Mouse (Mus musculus) heart, embryonic 12.5 days (tissue): ENCODE measurements at regions not wholly inside any gene's neighbourhood (a gene's known extent, or its start where the extent isn't known, plus 50 kb on each side); places are given as distances from the start of the nearest gene placed in this dataset.
A peak's percentile ranks its signal among the peaks of the same experiment; 100 is the strongest.

Experiments
- ATAC-seq: fragments of 200-750 bp; cut with Nextera tagmentation; 2 replicates; pipeline ENCODE4 v1.8.0; 2017; ENCODE audit warnings: moderate TSS enrichment, moderate library complexity; ENCODE audit not compliant: insufficient number of reproducible peaks, low FRiP score
- H3K27ac ChIP-seq: fragments of 300-500 bp; sonication (generic); 2 replicates; pipeline ENCODE4 v1.5.1; 2016; ENCODE audit warnings: mild to moderate bottlenecking, moderate library complexity; ENCODE audit not compliant: poor library complexity, severe bottlenecking
- H3K27me3 ChIP-seq: fragments of 300-500 bp; sonication (generic); replicated peaks from 2 replicates; pipeline ENCODE4 v1.6.1; 2016; ENCODE audit warnings: mild to moderate bottlenecking, moderate library complexity
- H3K36me3 ChIP-seq: fragments of 300-500 bp; sonication (generic); 2 replicates; pipeline ENCODE4 v1.6.1; 2016; ENCODE audit warnings: mild to moderate bottlenecking, moderate library complexity
- H3K4me1 ChIP-seq: fragments of 300-500 bp; sonication (generic); replicated peaks from 2 replicates; pipeline ENCODE4 v1.6.1; 2016; ENCODE audit warnings: mild to moderate bottlenecking
- H3K4me2 ChIP-seq: fragments of 300-500 bp; sonication (generic); 2 replicates; pipeline ENCODE4 v1.6.1; 2016; ENCODE audit warnings: mild to moderate bottlenecking, moderate library complexity
- H3K4me3 ChIP-seq: fragments of 300-500 bp; sonication (generic); 2 replicates; pipeline ENCODE4 v1.5.1; 2016; ENCODE audit warnings: mild to moderate bottlenecking
- H3K9ac ChIP-seq: fragments of 300-500 bp; sonication (generic); 2 replicates; pipeline ENCODE4 v1.6.1; 2016; ENCODE audit warnings: mild to moderate bottlenecking, moderate library complexity
- H3K9me3 ChIP-seq: fragments of 300-500 bp; sonication (generic); replicated peaks from 2 replicates; pipeline ENCODE4 v1.6.1; 2016; ENCODE audit warnings: mild to moderate bottlenecking, moderate library complexity
- WGBS: fragments of 180-500 bp; shearing (Covaris S2); methylation state at CpG from one replicate; pipeline ENCODE4 v1.1.7; 2016; 5-methylcytosine and 5-hydroxymethylcytosine counted together

- Histone ChIP-seq H3K9me3 (no peaks in the 10 kb centered on the region), H3K9ac (no peak overlapping the region), H3K36me3 (no peaks in the 10 kb centered on the region), H3K4me1 (peaks cover 4% of the 10 kb centered on the region), H3K4me2 (no peak overlapping the region), H3K27me3 (no peaks in the 10 kb centered on the region), H3K27ac (no peak overlapping the region), H3K4me3 (no peak overlapping the region)
- 82% methylated on average over 6 of the region's 6 CpGs for WGBS
- no peak for ATAC-seq
These were observed 87.1 kb upstream of the Gm10260 start for GRCm38 (mm10) chr13:97847561-97847960.

DNA sequence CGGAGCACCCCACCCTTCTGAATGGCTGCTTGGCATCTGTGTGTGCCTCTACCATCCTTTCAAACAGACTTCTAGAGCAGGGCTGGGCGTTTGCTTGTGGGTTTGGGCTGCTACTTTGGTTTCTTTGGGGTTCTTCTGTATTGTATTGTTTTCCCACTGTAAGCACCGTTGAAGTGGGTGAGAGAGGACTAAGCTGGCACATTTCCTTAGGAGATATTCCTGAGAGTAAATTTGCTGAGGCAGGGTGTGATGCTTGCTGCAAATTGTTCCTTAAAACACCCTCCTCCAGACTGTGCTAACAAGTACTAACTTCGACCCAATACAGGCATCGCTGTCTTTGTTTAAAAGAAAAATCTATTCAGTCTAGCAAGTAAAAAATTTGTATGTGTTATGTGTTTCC is 84.7 kb upstream of the Gm10260 start:
- ATAC-seq: no peak
- no peaks in the 10 kb centered on the region for H3K9me3 ChIP-seq
- H3K4me1 ChIP-seq: peaks cover 20% of the 10 kb centered on the region
- H3K4me2 ChIP-seq: no peak overlapping the region
- no peaks in the 10 kb centered on the region for H3K36me3 ChIP-seq
- no peaks in the 10 kb centered on the region; the same call in 1 of the 2 replicates for H3K27me3 ChIP-seq
- 84% methylated on average over 5 of the region's 5 CpGs for WGBS
- no peak overlapping the region for H3K9ac ChIP-seq
- H3K27ac ChIP-seq: no peak overlapping the region
- H3K4me3 ChIP-seq: no peak overlapping the region

DNA sequence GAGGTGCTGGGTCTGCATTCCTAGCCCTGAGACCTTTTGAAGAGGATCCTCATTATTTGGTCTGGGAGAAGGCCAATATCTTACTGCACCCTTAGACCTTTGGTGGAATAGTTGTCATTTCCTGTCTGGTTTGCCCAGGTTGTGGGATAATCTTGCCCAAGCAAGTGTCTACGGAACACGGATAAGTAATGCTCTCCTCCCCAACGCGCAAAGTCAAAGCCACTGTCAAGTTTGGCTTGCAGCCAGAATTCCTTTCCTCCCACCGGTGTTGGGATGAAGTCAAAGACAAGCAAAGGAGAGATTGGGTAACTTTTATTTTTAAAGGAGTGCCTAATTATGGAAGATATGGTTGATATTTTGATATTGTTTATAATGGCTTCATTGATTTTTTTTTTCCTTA is 82.4 kb upstream of the Gm10260 start:
- Histone ChIP-seq H3K27me3 (no peaks in the 10 kb centered on the region; the same call in 1 of the 2 replicates), H3K4me3 (no peak overlapping the region), H3K27ac (no peak overlapping the region), H3K4me2 (no peak overlapping the region), H3K9ac (no peak overlapping the region), H3K4me1 (peaks cover 23% of the 10 kb centered on the region), H3K9me3 (no peaks in the 10 kb centered on the region), H3K36me3 (no peaks in the 10 kb centered on the region)
- WGBS: 23% methylated on average over 5 of the region's 5 CpGs
- no peak for ATAC-seq

- Histone ChIP-seq H3K4me3 (no peak overlapping the region), H3K9ac (no peak overlapping the region), H3K36me3 (no peaks in the 10 kb centered on the region), H3K4me2 (no peak overlapping the region), H3K27me3 (no peaks in the 10 kb centered on the region; the same call in 1 of the 2 replicates), H3K9me3 (no peaks in the 10 kb centered on the region), H3K4me1 (peaks cover 30% of the 10 kb centered on the region), H3K27ac (no peak overlapping the region)
- WGBS: 54% methylated on average over 7 of the region's 7 CpGs
- ATAC-seq: no peak
These were observed 81.1 kb upstream of the Gm10260 start for GRCm38 (mm10) chr13:97841503-97841902.

DNA sequence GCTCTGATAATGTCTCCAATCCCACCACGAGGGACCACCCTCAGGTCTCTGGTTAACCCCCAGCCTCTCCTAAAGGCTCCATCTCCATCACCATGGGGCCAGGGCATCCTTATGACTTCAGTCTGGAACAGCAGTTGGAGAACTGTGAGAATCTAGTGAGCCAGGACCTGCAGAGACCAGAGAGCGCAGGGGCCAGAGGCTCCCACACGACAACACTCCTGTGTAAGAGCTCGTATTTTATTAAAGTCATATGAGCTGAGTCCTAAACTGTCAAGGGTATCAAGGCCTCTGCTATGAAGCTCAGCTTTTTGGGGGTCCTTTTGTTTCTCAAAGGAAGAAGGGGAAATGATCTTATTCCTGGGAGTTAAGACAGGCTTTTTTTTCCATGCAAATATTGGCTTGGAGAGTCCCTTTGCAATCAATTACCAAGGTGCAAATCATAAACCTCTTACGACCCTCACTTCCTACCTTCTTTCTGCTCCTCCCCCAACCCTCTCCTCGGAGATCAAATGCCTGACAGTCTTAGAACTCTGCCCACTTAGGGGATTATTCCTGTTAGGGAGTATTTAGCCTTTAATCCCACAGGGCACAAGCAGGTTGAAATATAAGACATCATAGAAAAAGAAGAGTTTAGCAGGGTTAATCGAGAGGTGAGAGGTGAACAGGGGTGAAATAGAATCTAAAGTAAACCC is 79.3 kb upstream of the Gm10260 start:
- no peak overlapping the region for H3K27ac ChIP-seq
- H3K9me3 ChIP-seq: no peaks in the 10 kb centered on the region
- no peak for ATAC-seq
- H3K9ac ChIP-seq: no peak overlapping the region
- no peaks in the 10 kb centered on the region; the same call in 1 of the 2 replicates for H3K27me3 ChIP-seq
- 51% methylated on average over 7 of the region's 7 CpGs for WGBS
- H3K4me1 ChIP-seq: peaks cover 30% of the 10 kb centered on the region
- H3K36me3 ChIP-seq: no peaks in the 10 kb centered on the region
- no peak overlapping the region for H3K4me3 ChIP-seq
- no peak overlapping the region for H3K4me2 ChIP-seq

- 30% methylated on average over 7 of the region's 7 CpGs for WGBS
- ATAC-seq: peak; percentile 67
- H3K9ac ChIP-seq: no peak overlapping the region
- H3K4me3 ChIP-seq: no peak overlapping the region
- no peaks in the 10 kb centered on the region for H3K36me3 ChIP-seq
- 0 out of 2 replicates have a peak overlapping the region, but pooled peaks have one; percentile 13 for H3K4me2 ChIP-seq
- H3K27ac ChIP-seq: 0 out of 2 replicates have a peak overlapping the region, but pooled peaks have one; percentile 2
- H3K9me3 ChIP-seq: no peaks in the 10 kb centered on the region
- peaks cover 26% of the 10 kb centered on the region for H3K4me1 ChIP-seq
- no peaks in the 10 kb centered on the region; the same call in 1 of the 2 replicates for H3K27me3 ChIP-seq
These were observed 77.1 kb upstream of the Gm10260 start for GRCm38 (mm10) chr13:97837443-97838000.

DNA sequence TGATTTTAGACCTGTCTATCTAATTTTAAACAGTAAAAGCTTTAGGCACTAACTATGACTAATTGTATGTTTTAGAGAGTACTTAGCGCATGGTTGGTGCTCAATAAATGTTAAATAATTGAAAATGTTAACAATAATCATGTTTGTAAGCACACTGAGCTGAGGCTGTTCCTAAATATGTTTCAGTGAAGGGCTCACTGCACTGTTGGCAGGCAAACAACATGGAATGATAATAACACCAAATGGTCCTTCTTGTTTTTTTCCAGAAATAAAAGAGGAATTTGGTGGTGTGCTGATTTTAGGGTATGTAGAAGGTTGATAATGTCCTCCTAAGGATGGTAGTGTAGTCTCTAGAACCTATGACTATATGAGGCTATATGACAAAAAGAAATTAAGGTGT is 72.0 kb upstream of the Gm10260 start:
- Histone ChIP-seq H3K27ac (no peak overlapping the region), H3K36me3 (no peaks in the 10 kb centered on the region), H3K27me3 (no peaks in the 10 kb centered on the region), H3K4me3 (no peak overlapping the region), H3K4me2 (no peak overlapping the region), H3K9me3 (no peaks in the 10 kb centered on the region), H3K9ac (no peak overlapping the region), H3K4me1 (peaks cover 4% of the 10 kb centered on the region)
- WGBS: 84% methylated on average over 1 of the region's 1 CpGs
- ATAC-seq: no peak

- no peak overlapping the region for H3K4me2 ChIP-seq
- H3K9ac ChIP-seq: no peak overlapping the region
- no peaks in the 10 kb centered on the region for H3K9me3 ChIP-seq
- no peaks in the 10 kb centered on the region for H3K27me3 ChIP-seq
- no peaks in the 10 kb centered on the region for H3K4me1 ChIP-seq
- H3K4me3 ChIP-seq: no peak overlapping the region
- no peak for ATAC-seq
- 81% methylated on average over 5 of the region's 5 CpGs for WGBS
- no peaks in the 10 kb centered on the region for H3K36me3 ChIP-seq
- no peak overlapping the region for H3K27ac ChIP-seq
These were observed 71.4 kb upstream of the Gm10260 start for GRCm38 (mm10) chr13:97831839-97832238.

- Histone ChIP-seq H3K4me2 (no peak overlapping the region), H3K9ac (no peak overlapping the region), H3K36me3 (no peaks in the 10 kb centered on the region), H3K4me1 (no peaks in the 10 kb centered on the region), H3K27ac (no peak overlapping the region), H3K4me3 (no peak overlapping the region), H3K27me3 (no peaks in the 10 kb centered on the region), H3K9me3 (no peaks in the 10 kb centered on the region)
- no peak for ATAC-seq
- WGBS: 64% methylated on average over 5 of the region's 5 CpGs
These were observed 69.1 kb upstream of the Gm10260 start for GRCm38 (mm10) chr13:97829558-97829957.

DNA sequence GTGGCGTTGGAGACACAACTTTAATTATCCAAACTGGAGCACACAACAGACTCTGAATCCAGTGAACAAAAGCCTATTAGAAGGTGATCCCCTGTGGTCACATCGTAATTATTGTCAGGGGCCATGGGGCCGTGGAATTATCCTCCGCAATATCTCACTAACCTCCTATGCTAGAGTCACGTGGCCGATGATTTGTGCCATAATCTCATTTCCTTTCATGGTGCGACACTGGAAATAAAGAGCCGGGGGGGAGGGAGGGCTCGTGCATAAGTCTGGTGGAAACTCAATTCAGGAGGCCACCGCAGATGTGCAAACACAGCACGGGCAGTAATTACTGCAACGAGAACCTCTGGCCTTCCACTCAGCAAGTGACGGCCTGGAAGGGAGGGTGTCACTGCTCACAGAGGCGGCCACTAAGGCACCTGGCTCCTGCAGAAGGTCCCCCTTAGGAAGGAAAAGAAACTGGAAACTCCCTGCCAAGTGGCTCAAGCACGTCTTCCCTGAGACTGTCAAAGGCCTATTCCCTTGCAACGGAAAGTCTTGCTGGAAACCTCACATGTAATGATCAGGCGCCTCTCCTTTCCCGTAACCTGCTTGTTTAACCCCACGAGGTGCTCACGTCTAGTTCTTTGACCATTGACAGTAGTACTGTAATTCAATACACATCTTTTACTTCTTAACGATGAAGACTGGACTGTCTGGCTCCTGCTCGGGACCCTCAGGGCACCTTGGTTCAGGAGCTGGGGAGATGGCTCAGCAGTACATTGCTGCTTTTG is 65.6 kb upstream of the Gm10260 start:
- peaks cover 6% of the 10 kb centered on the region for H3K4me1 ChIP-seq
- H3K9ac ChIP-seq: no peak overlapping the region
- ATAC-seq: no peak
- no peaks in the 10 kb centered on the region for H3K36me3 ChIP-seq
- no peak overlapping the region for H3K4me3 ChIP-seq
- H3K27me3 ChIP-seq: no peaks in the 10 kb centered on the region
- H3K4me2 ChIP-seq: no peak overlapping the region
- H3K27ac ChIP-seq: no peak overlapping the region
- no peaks in the 10 kb centered on the region for H3K9me3 ChIP-seq
- WGBS: 72% methylated on average over 22 of the region's 22 CpGs

GRCm38 (mm10) chr13:97825361-97825760 is 64.9 kb upstream of the Gm10260 start:
- no peaks in the 10 kb centered on the region for H3K27me3 ChIP-seq
- H3K9ac ChIP-seq: no peak overlapping the region
- H3K27ac ChIP-seq: no peak overlapping the region
- H3K36me3 ChIP-seq: no peaks in the 10 kb centered on the region
- no peaks in the 10 kb centered on the region for H3K9me3 ChIP-seq
- ATAC-seq: no peak
- peaks cover 6% of the 10 kb centered on the region for H3K4me1 ChIP-seq
- H3K4me3 ChIP-seq: no peak overlapping the region
- no peak overlapping the region for H3K4me2 ChIP-seq
- WGBS: 81% methylated on average over 3 of the region's 3 CpGs
